Mouse (Mus musculus) ES-E14 (cell line): Measurements from ENCODE around the gene Rrp8.

Experiments
- CHD2 ChIP-seq: IDR thresholded peaks from 2 replicates; pipeline ENCODE4 v1.6.1; 2014; ENCODE audit warnings: mild to moderate bottlenecking, low read depth, low read length, inconsistent platforms
- ZC3H11A ChIP-seq: IDR thresholded peaks from 2 replicates; pipeline ENCODE4 v1.6.1; 2012; ENCODE audit warnings: low read depth, mild to moderate bottlenecking, inconsistent platforms, low read length, borderline replicate concordance
- ZNF384 ChIP-seq: IDR thresholded peaks from 2 replicates; pipeline ENCODE4 v1.6.1; 2012; ENCODE audit warnings: low read depth, low read length, inconsistent platforms

GRCm38 (mm10) chr7:105778553-105779265 lies 41.5 kb upstream of the Rrp8 start:
- TF ChIP-seq ZNF384 = no peak
- TF ChIP-seq ZC3H11A = no peak
- no peak for TF ChIP-seq CHD2
